Mouse (Mus musculus) T-cell, adult 2 months (primary cell): ENCODE results near the gene Snn.
"Not testable (repeated sequence)": the region's sequence is repeated elsewhere in the genome, so short reads cannot be mapped to it uniquely, and the experiment has no call there.

ENCODE experiments used
- DNase-seq: peaks from one replicate; pipeline ENCODE4 v3.0.0; 2022; ENCODE audit warnings: low spot score

The Snn gene

GRCm38 (mm10) chr16:11060645-11061044 lies at the start of gene Snn:
Snn (plus strand) TSS chr16:11060945.
- no peak for DNase-seq

DNA sequence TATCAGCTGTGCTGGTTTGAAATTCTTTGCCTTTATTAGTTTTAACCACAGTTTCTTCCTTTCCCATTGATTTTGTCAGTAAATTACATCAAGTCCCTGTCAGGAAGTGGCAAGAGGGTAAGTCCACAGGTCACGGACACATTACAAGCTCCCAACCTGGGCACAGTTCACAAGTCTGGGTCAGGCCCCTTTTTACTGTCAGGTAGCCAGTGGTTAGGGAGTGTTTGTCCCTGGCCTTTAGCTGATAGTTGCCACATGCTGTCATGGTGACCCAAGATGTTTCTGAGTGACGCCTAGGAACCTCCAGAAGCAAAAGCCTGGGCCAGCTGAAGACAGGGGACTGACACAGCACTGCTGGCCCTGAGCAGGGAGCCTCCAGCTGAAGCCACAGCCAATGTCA lies 49.5 kb upstream of the Snn start:
- no peak for DNase-seq

DNA sequence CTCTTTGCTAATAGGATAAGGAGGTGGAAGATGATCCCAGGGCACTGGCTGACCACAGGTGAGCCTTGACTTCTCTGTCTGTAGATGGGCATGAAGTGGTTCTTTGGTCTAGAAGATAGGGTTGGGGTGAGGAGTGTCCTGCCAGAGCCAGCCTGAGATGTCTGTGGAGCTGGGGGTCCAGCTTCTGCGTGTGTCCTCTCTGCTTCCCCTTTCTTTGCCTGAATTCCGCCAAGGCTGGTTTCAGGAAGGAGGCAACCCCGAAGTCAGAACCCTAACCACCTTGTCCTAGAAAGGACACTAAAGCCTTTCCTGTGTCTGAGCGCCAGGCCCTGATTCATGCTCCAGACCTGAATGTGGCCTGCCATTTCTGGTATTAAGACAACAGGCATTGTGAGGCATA lies 48.8 kb upstream of the Snn start:
- DNase-seq, result no peak

DNA sequence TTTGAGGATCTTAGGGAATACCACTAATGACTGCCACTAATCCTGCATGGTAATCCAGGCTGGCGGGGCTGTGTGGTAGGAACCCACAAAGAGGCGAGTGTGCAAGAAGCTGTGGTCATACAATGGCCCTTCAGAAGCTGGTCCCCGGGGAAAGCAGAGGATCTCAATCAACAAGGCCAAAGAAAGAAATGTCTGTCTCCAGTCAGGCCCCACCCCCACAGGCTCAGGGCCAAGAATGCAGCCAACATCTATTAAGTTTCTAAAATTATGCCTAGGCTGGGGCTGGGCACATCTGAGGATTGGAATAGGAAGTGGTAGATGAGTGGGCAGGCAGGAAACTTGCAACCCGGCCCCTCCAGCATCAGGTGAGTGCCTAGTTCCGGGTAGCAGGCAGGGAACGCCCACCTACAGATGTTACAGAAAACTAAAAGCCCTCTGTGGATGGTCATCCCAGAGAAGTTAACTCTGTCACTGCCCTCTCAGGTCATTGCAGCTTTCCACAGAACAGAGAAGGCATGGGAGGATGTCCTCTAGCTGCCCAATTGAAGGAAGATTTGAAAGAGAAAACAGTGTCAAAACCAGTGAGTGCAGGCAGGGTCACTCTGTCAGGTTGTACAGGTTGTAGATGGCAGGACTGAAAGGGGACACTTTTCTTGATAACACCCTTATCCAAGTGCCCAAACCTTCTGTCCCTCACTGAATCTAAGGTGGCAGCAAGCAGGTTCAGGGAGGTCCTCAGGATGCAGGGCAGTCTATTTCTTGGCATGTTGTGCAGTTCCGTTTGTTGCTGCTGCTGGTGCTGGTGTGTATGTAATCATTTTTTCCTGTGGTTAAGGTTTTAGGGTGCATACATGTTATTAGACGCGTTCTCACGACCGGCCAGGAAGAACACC lies 47.9 kb upstream of the Snn start:
- DNase-seq, result peak; percentile 56

- not testable (repeated sequence) for DNase-seq
Measured at GRCm38 (mm10) chr16:11013464-11014147, 47.1 kb upstream of the Snn start.

DNA sequence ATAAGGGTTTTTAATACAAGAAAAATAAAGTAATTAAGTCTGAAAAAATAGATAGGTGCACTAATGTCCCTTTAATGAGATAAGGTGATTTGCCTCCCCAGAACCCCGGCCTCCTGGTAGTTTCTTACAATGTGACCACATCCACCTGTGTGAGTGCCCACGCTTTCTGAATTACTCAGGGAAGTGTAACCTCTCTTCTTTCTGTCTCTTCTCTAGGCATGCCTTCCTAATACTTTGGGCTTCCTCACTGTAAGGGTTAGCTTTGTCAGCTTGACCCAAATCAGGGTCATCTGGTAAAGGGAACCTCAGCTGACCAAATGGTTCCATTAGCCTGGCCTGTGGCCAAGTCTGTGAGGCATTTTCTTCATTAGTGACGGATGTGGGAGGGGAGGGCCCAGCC lies 46.3 kb upstream of the Snn start:
- no peak for DNase-seq

DNA sequence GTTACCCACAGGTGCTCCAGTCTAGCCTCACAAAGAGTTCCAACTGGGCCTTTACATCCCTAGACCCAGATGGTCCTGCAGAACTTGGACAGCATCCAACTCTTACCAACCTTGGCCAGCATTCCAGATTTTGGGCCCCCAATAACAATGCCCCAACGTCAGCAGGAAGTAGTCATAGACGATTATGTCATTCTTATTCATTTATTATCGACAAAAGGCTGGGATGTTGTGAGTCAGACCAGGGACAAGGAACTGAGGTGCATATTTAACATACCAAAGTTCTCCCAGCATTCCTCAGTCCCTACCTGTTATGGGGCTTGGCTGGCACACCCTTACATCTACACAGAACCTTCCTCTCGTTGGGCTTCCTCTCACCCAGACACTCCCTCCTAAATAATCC lies 44.4 kb upstream of the Snn start:
- DNase-seq, result no peak

DNA sequence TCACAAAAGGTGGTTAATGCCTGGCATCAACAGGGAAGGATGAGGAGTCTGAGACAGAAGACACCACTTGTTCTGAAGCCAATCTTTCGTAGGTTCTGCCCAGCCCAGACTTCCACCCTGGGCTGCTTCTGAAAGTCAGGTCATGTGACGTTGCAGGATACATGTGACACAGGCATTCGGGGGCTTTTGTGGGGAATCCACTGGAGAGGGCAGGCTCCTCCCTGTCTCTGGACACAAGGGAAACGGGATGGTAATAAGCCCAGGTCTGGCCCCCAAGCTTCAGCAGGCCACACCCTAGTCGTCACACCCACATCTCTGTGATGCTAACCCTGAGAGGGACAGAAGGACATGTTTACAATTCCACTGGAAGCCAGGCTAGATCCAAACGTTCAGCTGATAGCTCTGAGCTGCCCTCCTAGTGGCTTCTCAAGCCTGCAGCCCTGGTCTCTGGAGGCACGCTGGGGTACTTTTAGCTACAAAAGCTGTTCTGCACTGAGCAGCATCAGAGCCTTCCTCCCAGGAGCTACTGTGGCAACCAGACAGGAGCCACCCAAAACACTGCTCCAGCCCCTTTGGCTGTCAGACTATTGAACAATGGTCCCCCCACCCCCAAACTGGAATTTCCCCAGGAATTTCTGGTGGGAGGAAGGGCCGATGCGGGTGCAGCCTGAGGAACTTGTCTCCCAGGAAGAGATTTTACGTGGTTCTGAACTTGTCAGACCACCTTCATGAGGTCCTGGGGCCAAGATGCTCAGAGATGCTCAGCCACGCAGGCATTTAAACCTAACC lies 42.7 kb upstream of the Snn start:
- no peak for DNase-seq

DNA sequence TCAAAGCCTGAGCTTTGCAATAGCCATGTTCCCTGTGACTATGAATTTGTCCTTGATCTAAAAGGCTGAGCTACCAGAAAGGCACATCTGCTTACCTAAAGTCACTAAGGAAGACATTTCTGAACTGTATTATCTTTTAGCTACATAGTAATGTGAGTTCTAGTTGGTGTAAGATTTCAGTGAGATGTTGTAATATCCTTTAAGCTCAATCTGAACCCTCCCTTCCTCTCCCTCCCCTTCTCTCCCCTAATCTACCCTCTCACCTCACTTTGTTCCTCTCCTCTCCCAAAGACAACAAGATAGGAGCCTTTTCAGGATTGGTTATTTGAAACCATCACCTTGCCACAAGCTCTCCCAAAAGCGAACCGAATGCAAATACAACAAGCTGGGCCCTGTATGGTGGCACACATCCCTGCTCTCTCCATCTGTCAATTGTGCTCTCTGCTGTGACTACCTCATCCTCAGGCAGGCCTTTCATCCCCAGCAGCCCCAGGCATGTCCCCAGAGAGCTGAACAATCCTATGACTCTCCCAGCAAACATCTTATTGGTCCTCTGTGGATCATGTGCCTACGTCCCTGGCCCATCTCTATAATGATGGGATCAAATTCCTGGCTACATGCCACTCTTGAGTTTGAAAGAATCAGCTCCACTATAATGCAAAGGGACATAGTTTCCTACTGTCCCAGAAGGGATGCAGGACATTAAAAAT lies 39.2 kb upstream of the Snn start:
- DNase-seq, result no peak

- DNase-seq, result no peak
Measured at GRCm38 (mm10) chr16:11022113-11022489, 38.6 kb upstream of the Snn start.

DNA sequence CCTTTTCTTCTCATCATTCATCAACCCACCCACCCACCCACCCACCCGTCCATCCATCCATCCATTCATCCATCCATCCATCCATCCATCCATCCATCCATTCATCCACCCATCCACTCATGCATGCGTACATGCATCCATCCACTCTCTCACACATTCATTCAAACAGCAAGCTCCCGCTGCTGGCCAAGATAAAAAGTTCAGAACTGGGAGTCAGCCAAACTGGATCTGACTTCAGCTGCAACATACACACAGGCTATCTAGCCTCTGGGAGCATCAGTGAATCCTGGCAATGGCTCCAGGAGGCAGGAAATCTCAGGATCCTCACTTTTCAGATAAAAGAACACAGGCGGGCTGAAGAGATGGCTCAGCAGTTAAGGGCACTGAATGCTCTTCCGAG lies 37.1 kb upstream of the Snn start:
- DNase-seq, result no peak

GRCm38 (mm10) chr16:11024841-11025240 lies 35.9 kb upstream of the Snn start:
- no peak for DNase-seq

GRCm38 (mm10) chr16:11028206-11028605 lies 32.5 kb upstream of the Snn start:
- DNase-seq, result no peak

DNA sequence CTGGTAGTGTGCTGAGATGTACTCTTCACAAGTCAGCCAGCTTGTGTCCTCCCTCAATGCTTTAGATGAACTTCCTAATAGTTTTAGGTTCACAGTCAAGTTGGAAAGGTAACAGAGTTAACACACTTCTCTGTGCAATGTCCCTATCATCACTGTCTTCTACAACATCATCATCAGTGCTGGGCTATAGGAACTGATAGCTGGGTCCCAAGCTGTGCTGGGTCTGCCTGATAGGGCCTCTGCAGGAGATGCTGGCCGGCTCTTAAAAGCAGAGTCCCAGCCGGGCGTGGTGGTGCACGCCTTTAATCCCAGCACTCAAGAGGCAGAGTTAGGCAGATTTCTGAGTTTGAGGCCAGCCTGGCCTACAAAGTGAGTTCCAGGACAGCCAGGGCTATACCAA lies 29.9 kb upstream of the Snn start:
- DNase-seq, result no peak

GRCm38 (mm10) chr16:11031320-11031719 lies 29.4 kb upstream of the Snn start:
- DNase-seq, result no peak

DNA sequence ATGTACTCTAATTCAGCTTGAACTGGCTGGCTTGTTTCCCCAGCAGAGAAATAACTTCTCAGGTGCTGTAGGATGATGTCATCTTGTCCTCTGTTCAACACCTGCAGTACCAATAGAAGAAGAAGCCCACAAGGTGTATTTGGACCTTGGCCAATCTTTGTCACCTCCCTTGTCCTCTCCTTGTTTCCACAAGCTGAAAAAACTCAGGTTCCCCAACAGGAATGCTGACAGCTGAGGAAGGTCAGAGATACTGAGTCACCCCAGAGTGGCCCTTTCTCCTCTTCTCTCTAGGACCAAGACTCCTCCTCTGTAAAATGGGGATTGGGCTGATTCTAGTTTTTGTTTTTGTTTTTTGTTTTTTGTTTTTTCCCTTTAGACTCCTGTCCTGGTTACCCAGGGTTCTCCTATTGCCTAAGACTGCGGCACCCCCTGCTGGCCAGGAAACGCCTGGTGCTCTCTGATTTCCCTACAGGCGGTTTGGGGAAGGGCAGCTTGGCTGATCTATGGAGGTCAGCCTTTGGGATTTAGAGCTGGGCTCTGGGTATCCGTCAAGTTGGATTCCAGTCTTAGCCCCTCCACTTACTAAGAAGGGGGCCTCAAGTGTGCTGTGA lies 26.4 kb upstream of the Snn start:
- DNase-seq, result peak; percentile 79

DNA sequence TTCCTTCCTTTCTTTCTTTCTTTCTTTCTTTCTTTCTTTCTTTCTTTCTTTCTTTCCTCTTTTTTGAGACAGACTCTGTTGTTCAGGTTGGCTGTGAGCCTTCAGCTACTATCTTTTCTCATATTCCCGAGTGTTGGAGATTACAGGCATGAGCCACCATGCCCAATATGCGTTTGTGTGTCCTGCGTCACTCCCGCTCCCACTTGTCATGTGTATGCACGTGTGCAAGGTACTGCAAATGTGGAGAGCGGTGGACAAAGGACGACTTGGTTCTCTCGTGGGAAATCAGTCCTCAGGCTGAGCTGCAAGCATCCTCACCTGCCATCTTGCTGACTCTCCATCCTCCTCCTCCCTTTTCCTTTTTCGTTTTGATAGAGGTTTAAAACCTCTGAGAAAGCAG lies 25.5 kb upstream of the Snn start:
- DNase-seq, result no peak

- DNase-seq, result peak; percentile 47
Measured at GRCm38 (mm10) chr16:11035790-11036431, 24.8 kb upstream of the Snn start.

DNA sequence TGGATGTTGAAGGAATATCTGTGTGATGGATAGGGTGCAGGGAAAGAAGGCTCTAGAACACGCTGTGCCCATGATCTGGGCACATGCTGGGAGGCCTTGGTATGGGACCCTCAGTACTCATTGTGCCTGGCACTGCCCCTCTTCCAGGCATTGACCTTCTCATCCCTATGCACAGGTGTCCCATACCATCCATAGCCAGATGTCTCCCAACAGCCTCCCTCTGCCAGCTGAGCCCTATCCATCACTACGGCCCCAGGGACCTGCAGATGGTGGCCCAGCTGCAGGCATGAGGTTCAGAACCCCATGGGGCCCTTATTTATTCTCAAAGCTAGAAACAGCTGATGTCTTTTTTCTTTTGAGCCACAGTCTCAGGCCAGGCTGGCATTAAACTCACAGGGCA lies 20.1 kb upstream of the Snn start:
- DNase-seq, result no peak

DNA sequence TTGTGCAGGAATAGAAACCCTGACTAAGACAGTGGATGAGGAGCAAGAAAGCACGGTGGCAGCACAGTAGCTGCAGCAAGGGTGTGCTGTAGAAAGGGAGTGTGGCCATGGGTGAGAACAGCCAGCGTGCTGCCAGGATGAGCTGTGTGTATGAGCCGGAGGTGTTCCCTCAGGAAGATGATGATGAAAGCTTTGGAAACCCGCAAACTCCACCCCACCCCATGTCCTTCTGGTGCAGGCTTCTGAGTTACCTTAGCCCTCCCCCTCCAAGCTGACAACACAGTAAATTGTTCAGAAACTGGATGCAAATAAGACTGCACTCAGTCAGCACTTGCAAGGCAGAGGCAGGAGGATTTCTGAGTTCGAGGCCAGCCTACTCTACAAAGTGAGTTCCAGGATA lies 17.5 kb upstream of the Snn start:
- DNase-seq, result no peak

DNA sequence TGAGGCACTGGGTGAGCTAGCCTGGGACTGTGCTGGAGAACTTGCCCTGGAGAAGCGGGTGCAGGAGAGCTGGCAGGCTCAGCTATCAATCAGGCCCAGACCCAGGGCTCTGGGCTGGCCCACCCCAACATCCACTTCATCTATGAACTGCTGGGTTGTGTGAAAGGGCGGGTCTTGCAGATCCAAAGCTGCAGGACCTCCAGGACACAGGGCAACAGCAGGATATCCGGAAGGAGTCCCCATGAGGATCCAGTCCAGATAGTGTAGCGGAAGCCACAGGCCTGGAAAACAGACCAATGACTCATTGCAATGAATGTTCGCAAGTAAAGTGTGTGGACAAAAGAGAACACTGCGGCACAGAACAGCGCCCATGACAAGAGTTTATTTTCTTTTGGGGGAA lies 14.3 kb upstream of the Snn start:
- no peak for DNase-seq
